Mouse (Mus musculus) urinary bladder, postnatal 25 days (tissue): ENCODE results near the gene Vill.

Experiments used
- DNase-seq: peaks from one replicate; pipeline ENCODE4 v3.0.0; 2022; ENCODE audit warnings: low spot score

Gene Vill

DNA sequence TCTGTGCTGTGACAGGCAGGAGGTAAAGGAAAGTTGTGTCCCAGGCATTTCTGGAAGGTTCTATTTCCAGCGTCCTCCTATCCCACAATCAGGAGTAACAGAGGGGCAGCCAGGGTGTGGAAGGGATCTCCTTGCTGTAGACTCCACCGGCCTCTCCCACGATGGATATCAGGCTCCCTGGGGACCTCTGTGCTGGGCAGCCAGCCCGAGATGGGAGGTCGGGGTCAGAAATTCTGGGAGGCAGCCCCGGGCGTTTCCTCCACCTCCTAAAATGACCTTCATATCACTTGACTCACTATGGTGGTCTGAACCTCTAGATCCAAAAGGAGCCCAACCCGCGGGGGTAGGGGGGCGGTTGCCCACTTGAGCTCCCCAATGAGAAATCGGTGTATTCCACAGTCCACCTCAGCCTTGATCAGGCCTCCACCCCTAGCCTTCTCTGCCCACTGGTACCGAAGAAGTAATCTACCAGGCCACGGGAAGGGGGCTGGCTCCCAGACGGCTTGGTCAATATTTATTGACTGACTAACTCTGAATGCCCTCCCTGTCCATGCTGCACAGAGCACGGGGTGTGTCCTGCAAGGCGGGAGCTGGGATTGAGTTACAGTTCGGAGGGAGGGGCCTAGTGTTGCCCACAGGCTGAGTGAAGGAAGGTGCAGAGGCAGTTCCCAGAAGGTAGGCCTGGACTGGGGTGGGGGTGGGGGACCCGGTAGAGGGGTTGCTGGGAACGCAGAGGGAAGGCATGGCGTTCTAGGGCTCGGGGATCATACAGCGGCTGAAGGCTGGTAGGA, at the start of gene Vill:
TSS of gene Vill (plus strand) at position 625 of the 791 bp plus-strand sequence.
- DNase-seq: no peak

DNA sequence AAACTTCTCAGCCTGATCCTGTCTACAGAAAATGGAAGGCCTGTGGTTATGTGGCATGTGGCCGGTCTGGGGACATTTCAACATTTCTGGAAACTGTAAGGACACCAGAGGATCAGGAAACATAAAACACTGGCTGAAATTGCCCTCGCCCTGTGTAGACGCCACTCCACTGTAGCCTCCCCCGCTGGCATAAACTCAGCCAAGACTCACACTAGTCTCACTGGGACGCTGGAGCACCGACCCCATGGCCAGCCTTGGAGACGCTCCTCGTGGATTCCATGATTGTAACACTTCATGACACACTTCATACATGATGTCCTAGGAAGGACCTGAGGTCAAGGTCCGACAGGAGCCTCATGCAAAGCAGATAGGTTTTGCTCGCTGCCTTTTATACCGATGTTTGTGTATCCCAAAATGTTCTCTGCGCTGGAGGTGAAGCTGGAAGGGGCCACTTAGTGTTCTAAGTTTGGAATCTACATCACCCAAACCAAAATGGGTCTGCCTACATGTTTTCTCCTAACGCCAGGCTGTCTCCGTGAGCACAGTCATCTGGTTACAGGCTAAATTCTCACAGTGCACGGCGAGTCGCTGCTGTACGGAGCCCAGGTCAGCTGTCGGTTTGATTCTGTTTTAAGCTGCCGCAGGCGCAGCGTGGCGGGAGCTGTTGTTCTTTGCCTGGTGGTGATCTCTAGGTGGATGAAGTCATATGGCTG, 48.4 kb upstream of the Vill start:
- DNase-seq: no peak

DNA sequence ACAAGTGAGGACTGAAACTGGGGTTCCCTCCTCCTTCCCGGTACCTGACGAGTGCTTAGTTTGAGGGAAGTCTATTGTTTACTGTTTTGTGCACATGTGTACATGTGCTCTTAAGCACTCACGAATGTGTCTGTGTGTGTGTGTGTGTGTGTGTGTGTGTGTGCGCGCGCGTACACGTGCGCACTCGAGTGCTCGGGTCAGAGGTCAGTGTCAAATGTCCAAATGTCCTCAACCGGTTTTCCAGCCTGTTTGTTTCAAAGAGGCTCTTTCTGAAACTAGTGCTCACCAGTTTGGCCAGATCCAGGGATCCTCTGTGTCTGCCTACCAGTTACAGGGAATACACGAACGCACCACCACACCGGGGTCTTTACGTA, 47.9 kb upstream of the Vill start:
- DNase-seq: no peak

DNA sequence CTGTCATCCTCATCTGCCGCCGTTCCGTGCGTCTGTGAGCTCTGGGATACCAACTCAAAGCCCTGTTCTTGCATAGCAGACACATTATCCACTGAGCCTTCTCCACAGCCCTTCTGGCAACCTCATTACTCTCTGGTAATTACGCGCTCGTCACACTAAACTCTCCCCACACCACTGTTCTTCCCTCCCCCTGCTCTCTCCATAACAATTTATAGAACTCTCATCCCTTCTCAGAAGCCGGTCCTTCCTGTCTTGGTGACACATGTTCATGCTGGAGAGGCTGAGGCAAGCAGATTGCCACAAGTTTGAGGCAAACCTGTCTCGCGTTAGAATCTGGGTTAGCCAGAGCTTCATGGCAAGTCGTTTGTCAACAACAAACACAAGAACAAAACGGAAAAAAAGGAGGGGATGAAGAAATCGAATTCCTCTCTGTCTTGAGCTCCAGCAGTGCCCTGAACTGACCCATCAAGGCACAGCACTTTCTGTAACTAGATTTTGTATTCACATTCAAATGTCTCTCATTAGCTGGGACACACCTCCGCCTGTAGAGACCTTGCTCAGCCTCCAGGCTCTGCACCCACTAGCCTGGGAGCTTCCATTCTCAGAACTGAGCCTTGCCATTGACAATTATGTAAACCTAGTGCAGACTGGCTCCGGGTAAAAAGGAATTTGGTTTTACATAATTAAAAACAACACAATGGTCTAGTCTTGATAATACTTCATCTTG, 47.1 kb upstream of the Vill start:
- no peak for DNase-seq

DNA sequence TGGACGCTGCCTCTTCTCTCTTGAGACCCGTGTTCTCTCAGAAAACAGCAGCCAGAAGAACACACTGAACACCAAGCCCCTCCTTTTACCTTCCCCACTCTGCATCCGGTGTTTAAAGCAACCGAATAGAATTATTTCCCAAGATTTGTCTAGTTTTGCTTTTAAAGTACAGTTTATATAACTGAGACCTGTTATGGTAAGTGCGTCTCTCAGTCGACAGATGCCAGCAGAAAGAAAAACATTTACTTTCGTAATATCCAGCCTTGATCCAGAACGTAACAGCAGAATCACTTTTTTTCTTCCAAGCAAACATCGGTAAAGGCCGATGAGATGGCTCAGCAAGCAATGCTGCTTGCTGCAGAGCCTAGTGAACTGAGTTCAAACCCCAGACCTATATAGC, 45.3 kb upstream of the Vill start:
- DNase-seq: no peak

GRCm38 (mm10) chr9:119008871-119009270, 43.7 kb upstream of the Vill start:
- no peak for DNase-seq

- DNase-seq: peak; percentile 43
Observed at GRCm38 (mm10) chr9:119010156-119010710, 42.3 kb upstream of the Vill start.

DNA sequence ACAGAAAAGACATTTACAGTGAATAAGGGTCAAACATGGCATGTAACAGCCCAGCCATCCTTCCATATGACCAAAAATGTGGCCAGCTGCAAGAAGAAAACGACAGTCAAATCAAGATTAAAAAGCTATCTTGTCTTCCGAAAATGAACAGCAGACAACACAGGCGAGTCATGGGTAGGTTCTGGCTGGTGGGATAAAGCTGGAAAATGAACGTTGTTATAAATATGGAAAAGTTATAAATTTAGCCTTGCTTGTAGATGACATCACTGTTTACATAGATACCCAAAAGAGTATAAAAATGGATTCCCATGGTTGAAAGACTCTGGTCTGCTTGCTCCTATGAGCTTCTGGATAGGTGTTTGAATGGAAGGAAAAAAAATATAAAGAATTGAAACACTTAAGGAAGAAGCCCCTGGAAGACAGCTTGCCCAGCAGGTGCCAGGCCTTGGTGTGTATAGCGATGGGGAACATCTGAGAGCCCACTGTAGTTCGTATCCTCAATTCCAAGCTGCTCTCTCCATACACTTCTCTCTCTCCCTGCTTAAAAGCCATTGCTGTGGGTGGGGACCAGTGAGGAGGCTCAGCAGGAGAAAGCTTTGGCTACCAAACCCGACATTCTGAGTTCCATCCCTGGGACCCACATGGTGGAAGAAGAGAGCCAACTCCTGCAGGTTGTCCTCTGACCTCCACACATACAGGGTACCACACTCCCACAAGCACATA, 35.6 kb upstream of the Vill start:
- DNase-seq: no peak

DNA sequence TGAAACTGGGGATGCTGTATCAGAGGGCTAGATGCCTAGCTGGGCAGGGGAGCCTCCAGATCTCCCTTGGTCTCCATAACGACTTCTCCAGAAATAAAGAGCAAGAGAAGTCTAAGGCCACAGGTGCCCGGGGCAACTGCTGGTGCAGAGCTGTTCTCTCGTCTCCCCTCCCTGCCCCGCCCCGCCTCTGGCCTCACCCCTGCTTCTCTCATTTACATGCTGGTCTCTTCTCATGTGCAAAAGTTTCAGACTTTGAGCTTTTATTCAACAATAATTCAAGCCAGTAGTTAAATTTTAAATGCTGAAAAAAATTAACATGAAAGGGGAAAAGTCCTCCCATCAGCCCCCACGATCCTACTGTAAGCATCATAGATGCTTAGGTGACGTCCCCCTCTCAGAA, 30.8 kb upstream of the Vill start:
- DNase-seq: no peak

- DNase-seq: no peak
Observed at GRCm38 (mm10) chr9:119025263-119025662, 27.3 kb upstream of the Vill start.

DNA sequence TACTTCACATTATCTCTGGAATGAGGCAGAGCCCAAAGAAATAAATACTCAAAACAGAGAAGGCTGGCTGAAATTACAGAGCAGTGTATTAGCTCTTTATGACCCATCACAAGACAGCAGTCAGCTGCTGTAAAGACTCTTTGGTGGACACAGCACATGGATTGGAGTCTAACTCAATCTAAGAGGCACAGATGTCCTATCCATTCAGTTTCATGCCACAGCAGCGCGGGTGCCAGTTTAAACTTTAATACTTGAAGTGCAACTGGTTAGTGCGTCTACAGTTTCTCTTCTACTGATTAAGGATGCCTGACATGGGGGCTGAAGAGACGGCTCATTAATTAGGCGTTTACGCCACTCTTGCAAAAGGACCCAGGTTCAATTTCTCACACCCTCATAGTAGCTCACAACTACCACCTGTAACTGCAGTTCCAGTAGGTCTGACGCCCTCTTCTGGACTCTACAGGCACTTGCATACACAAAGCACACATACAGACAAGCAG, 26.7 kb upstream of the Vill start:
- no peak for DNase-seq

DNA sequence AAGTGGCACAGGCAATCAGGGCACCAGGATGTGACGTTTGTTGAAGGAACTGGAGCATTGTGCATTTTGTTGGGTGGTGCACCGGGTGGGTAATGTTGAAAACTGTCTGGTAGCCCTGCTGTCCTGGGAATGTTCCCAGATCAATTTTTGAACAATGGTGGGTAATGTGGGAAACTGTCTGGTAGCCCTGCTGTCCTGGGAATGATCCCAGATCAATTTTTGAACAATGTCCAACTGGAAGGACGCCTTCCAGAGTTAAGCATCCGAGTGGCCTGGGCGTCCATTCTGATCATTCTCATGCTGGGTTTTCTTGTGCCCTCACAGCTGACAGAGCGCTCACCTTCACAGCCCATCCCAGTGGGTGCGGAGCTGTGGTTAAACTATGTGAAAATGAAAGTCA, 25.2 kb upstream of the Vill start:
- DNase-seq: no peak

GRCm38 (mm10) chr9:119028226-119029195, 24.1 kb upstream of the Vill start:
- DNase-seq: no peak

GRCm38 (mm10) chr9:119029568-119029967, 23.0 kb upstream of the Vill start:
- DNase-seq: peak; percentile 63

GRCm38 (mm10) chr9:119031038-119031437, 21.5 kb upstream of the Vill start:
- no peak for DNase-seq

GRCm38 (mm10) chr9:119031772-119032171, 20.8 kb upstream of the Vill start:
- DNase-seq: no peak

GRCm38 (mm10) chr9:119032538-119032937, 20.0 kb upstream of the Vill start:
- no peak for DNase-seq

- no peak for DNase-seq
Observed at GRCm38 (mm10) chr9:119033111-119033921, 19.3 kb upstream of the Vill start.

DNA sequence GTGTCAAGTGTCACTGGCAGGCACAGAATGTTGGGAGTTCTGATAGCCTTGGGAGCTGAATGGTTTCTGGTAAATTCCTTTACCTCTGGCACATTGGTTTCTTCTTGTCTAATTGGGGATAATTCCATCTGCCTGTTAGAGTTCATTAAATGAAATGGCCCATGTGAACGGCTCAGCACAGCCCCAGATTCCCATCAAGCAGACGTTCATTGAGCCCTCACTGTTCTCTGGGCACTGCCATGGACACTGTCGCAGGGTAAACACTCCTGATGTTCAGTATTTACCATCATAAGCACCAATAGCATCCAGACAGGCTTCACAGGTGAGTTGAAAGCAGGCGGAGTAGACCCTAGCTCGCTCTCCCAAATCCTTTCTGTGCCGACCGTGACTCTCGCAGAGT, 18.5 kb upstream of the Vill start:
- no peak for DNase-seq
